In the genomic region with DNA sequence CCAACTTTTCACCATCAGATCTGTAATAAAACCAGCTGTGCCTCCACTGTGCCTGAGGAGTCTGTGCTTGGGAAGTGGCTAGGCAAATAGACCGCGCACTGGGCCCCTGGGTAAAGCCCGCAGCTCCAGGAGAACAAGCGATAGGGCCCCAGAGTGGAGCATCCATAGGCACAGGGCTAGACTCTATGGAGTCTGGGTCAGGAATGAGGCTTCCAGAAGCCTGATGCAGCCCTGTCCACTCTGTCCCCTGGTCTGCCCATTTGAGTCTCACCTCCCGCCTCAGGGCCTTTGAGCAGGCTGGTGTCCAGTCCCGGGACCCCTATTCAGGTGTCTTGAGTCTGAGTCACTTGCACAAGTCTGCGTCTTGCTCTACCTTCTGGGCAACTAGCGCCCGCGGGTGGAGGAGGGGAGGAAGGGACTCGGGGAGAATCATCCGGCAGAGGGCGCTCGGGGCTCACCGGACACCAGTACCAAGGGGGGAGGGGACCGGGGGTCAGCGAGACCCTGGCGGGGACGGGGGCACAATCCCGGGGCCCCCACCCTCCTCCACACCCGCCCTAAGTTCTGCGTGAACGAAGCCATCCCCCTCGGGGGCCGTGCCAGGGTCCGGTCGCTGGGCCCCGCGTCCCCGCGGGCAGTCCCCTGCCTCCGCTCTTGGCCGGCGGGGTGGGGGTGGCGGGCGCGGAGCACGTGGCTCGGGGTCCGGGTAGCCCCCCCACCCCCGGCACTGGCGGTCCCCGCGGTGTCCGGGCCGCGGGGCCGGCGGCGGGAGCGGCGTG, we compare ENCODE assay signal across 8 mouse cellular contexts. TPM values are rescaled to one million over a fixed set of nuclear protein-coding genes. Genes with fewer than 3 reads are reported as not detected.
A peak's percentile ranks its signal among the peaks of the same experiment; 100 is the strongest.
DNase-seq lines count a peak whose midpoint lies in the region; ATAC-seq and TF ChIP-seq lines count a peak whose summit lies in the region.

Gene Necab2, plus strand, starts transcription at position 509 of the 779 bp plus-strand sequence.

- peak; percentile 81 for ATAC-seq in hindbrain, postnatal 0 days

- TF ChIP-seq CTCF in hindbrain, postnatal 0 days (IDR thresholded peaks at IDR 0.05; ENCODE audit: low read depth) = peak; percentile 92

- WGBS in hindbrain, postnatal 0 days = 2% methylated on average over 36 of the region's 52 CpGs

- H3K27ac ChIP-seq in hindbrain, postnatal 0 days = no peak within 1 kb of the TSS

- peak within 1 kb of the TSS; percentile 56 for H3K9ac ChIP-seq in hindbrain, postnatal 0 days (replicated peaks; ENCODE audit: low read length)

- no peaks in the 10 kb centered on the region for H3K36me3 ChIP-seq in hindbrain, postnatal 0 days (ENCODE audit: insufficient read depth, low read length)

- H3K9me3 ChIP-seq in hindbrain, postnatal 0 days (ENCODE audit: low read length) = no peaks in the 10 kb centered on the region

- peak within 1 kb of the TSS; percentile 83 for H3K4me2 ChIP-seq in hindbrain, postnatal 0 days (ENCODE audit: low read depth, low read length)

- peak within 1 kb of the TSS; percentile 54 for H3K4me3 ChIP-seq in hindbrain, postnatal 0 days (ENCODE audit: low read length)

- peak; percentile 70 for DNase-seq in NIH3T3 (ENCODE audit: low read depth)
- peak; percentile 97 to 99 for DNase-seq in cerebellum, postnatal 10 days
- peak; percentile 86 to 87 for DNase-seq in frontal cortex, postnatal 36 days (ENCODE audit: low spot score in 2 of 2)
- DNase-seq in hindbrain, postnatal 0 days (ENCODE audit: low spot score) = peak; percentile 91
- peak; percentile 87 for DNase-seq in left cerebral cortex, adult 18-20 months (ENCODE audit: low spot score in 2 of 2)
- DNase-seq in lung, postnatal 36 days = peak; percentile 85
- peak; percentile 90 to 94 for DNase-seq in right cerebral cortex, adult 2 months (ENCODE audit: low spot score in 2 of 2)
- peak; percentile 54 for DNase-seq in urinary bladder, postnatal 10 days (ENCODE audit: low spot score)

- H3K4me1 ChIP-seq in hindbrain, postnatal 0 days (ENCODE audit: insufficient read depth, low read length) = no peaks in the 10 kb centered on the region

- H3K27me3 ChIP-seq in hindbrain, postnatal 0 days (ENCODE audit: insufficient read depth, low read length) = no peaks in the 10 kb centered on the region

RNA-seq across cellular contexts. Expression of gene Necab2, which starts in this region (rescaled TPM):
- 70.9 and 73.3 TPM in 2 replicates for total RNA-seq in hindbrain, postnatal 0 days (2014; rRNA removed)
- polyA plus RNA-seq in hindbrain, postnatal 0 days (2015; fragmentation: Nextera tagmentation; extraction: Ambion mirVana) = 53.9 and 61.5 TPM in 2 replicates
- total RNA-seq in left cerebral cortex, adult 18-20 months (2021) = 10 to 100 TPM; 72.8 to 99.1 TPM
